Mouse (Mus musculus) CH12.LX (cell line): ENCODE results near the gene Robo1. TPM values are rescaled to one million over a fixed set of nuclear protein-coding genes. Genes with fewer than 3 reads are reported as not detected.
A peak's percentile ranks its signal among the peaks of the same experiment; 100 is the strongest.

Experiments
- DNase-seq: peaks from one replicate; pipeline ENCODE4 v3.0.0-alpha.2; 2013; ENCODE audit errors: extremely low read depth
- H3K27ac ChIP-seq: 2 replicates; pipeline ENCODE4 v1.5.1; 2012; ENCODE audit warnings: low read depth, mild to moderate bottlenecking, control low read depth, moderate library complexity; ENCODE audit not compliant: insufficient read depth
- H3K27me3 ChIP-seq: replicated peaks from 2 replicates; pipeline ENCODE3; 2012; ENCODE audit warnings: inconsistent platforms
- H3K36me3 ChIP-seq, 2 experiments: replicated peaks in 1 of 2; 2 replicates each; pipeline versions ENCODE3 to v1.6.1; 2012; ENCODE audit warnings: inconsistent platforms in 1 of 2, low read length in 1 of 2, mild to moderate bottlenecking in 1 of 2, mixed read lengths in 1 of 2, moderate library complexity in 1 of 2; ENCODE audit not compliant: control insufficient read depth in 1 of 2, insufficient read depth in 1 of 2
- H3K4me1 ChIP-seq, 2 experiments: 2 replicates each; pipeline ENCODE4 v1.6.1; 2012; ENCODE audit warnings: inconsistent platforms in 1 of 2, moderate library complexity in 1 of 2; ENCODE audit not compliant: insufficient read depth in 2 of 2, control insufficient read depth in 1 of 2
- H3K4me2 ChIP-seq: 2 replicates; pipeline ENCODE4 v1.6.1; 2012; ENCODE audit warnings: low read depth, mild to moderate bottlenecking, control low read depth; ENCODE audit not compliant: poor library complexity, insufficient read depth, severe bottlenecking
- H3K4me3 ChIP-seq, 3 experiments: fragments of 150-350 bp in 1 of 3; sonication (generic) in 1 of 3; replicated peaks in 1 of 3; 2 replicates each; pipeline versions ENCODE3 to v1.5.1; 2011 to 2012; ENCODE audit warnings: low read depth in 2 of 3, low read length in 2 of 3, mild to moderate bottlenecking in 2 of 3, moderate library complexity in 2 of 3, control low read depth in 1 of 3, improper control_type of control experiment in 1 of 3, inconsistent platforms in 1 of 3, mixed read lengths in 1 of 3; ENCODE audit not compliant: poor library complexity in 1 of 3
- H3K79me2 ChIP-seq: replicated peaks from 2 replicates; pipeline ENCODE4 v1.6.1; 2012; ENCODE audit warnings: mild to moderate bottlenecking, moderate library complexity; ENCODE audit not compliant: control insufficient read depth, poor library complexity, insufficient read depth, severe bottlenecking; ENCODE audit errors: extremely low read depth
- H3K9ac ChIP-seq: 2 replicates; pipeline ENCODE4 v1.6.1; 2012; ENCODE audit warnings: low read depth, mild to moderate bottlenecking, control low read depth, moderate library complexity; ENCODE audit not compliant: insufficient read depth
- H3K9me3 ChIP-seq: replicated peaks from 2 replicates; pipeline ENCODE3; 2012; ENCODE audit warnings: low read length, inconsistent platforms, mixed read lengths
- BHLHE40 ChIP-seq: IDR thresholded peaks from 2 replicates; pipeline ENCODE4 v1.6.1; 2011; ENCODE audit warnings: mild to moderate bottlenecking, low read depth, low read length, improper control_type of control experiment
- CHD2 ChIP-seq: IDR thresholded peaks from 2 replicates; pipeline ENCODE4 v1.6.1; 2011; ENCODE audit warnings: low read length, improper control_type of control experiment
- E2F4 ChIP-seq: IDR thresholded peaks from 2 replicates; pipeline ENCODE4 v1.6.1; 2011; ENCODE audit warnings: low read depth, low read length, improper control_type of control experiment; ENCODE audit not compliant: insufficient replicate concordance
- ETS1 ChIP-seq: conservative IDR thresholded peaks from 2 replicates; pipeline ENCODE4 v1.6.1; 2012; ENCODE audit warnings: low read depth, mild to moderate bottlenecking, inconsistent platforms, low read length, improper control_type of control experiment, moderate library complexity
- GABPA ChIP-seq: IDR thresholded peaks from 2 replicates; pipeline ENCODE4 v1.6.1; 2012; ENCODE audit warnings: low read depth, low read length, improper control_type of control experiment, inconsistent platforms; ENCODE audit not compliant: insufficient replicate concordance
- HCFC1 ChIP-seq: IDR thresholded peaks from 2 replicates; pipeline ENCODE4 v1.6.1; 2012; ENCODE audit warnings: low read depth, mild to moderate bottlenecking, inconsistent platforms, low read length, improper control_type of control experiment
- JUN ChIP-seq: IDR thresholded peaks from 2 replicates; pipeline ENCODE4 v1.6.1; 2011; ENCODE audit warnings: low read depth, mild to moderate bottlenecking, low read length, improper control_type of control experiment, moderate library complexity; ENCODE audit not compliant: insufficient read depth
- KAT2A ChIP-seq: IDR thresholded peaks from 2 replicates; pipeline ENCODE4 v1.6.1; 2012; ENCODE audit warnings: low read length, improper control_type of control experiment, inconsistent platforms; ENCODE audit not compliant: insufficient replicate concordance
- MAFK ChIP-seq: IDR thresholded peaks from 2 replicates; pipeline ENCODE4 v1.6.1; 2011; ENCODE audit warnings: low read length, improper control_type of control experiment; ENCODE audit not compliant: insufficient replicate concordance
- MAX ChIP-seq: IDR thresholded peaks from 2 replicates; pipeline ENCODE4 v1.6.1; 2011; ENCODE audit warnings: low read length, improper control_type of control experiment
- MAZ ChIP-seq: IDR thresholded peaks from 2 replicates; pipeline ENCODE4 v1.6.1; 2012; ENCODE audit warnings: low read depth, mild to moderate bottlenecking, inconsistent platforms, low read length, improper control_type of control experiment, moderate library complexity
- MEF2A ChIP-seq: IDR thresholded peaks from 2 replicates; pipeline ENCODE4 v1.6.1; 2014; ENCODE audit warnings: low read depth, mild to moderate bottlenecking, inconsistent platforms, low read length, improper control_type of control experiment, borderline replicate concordance
- POLR2AphosphoS2 ChIP-seq: IDR thresholded peaks from 2 replicates; pipeline ENCODE4 v1.6.1; 2011; ENCODE audit warnings: low read depth, low read length, improper control_type of control experiment
- RAD21 ChIP-seq: IDR thresholded peaks from 2 replicates; pipeline ENCODE4 v1.6.1; 2011; ENCODE audit warnings: low read depth, mild to moderate bottlenecking, low read length, improper control_type of control experiment, moderate library complexity
- RCOR1 ChIP-seq: conservative IDR thresholded peaks from 2 replicates; pipeline ENCODE4 v1.6.1; 2012; ENCODE audit warnings: low read depth, mild to moderate bottlenecking, inconsistent platforms, low read length, improper control_type of control experiment
- TBP ChIP-seq: conservative IDR thresholded peaks from 2 replicates; pipeline ENCODE4 v1.6.1; 2011; ENCODE audit warnings: low read depth, low read length, improper control_type of control experiment
- TCF12 ChIP-seq: IDR thresholded peaks from 2 replicates; pipeline ENCODE4 v1.6.1; 2014; ENCODE audit warnings: low read depth, mild to moderate bottlenecking, inconsistent platforms, low read length, improper control_type of control experiment
- UBTF ChIP-seq: IDR thresholded peaks from 2 replicates; pipeline ENCODE4 v1.6.1; 2012; ENCODE audit warnings: low read depth, mild to moderate bottlenecking, inconsistent platforms, low read length, improper control_type of control experiment, moderate library complexity
- USF1 ChIP-seq: IDR thresholded peaks from 2 replicates; pipeline ENCODE4 v1.6.1; 2014; ENCODE audit warnings: low read depth, mild to moderate bottlenecking, inconsistent platforms, low read length, improper control_type of control experiment
- ZC3H11A ChIP-seq: IDR thresholded peaks from 2 replicates; pipeline ENCODE4 v1.6.1; 2012; ENCODE audit warnings: low read depth, mild to moderate bottlenecking, inconsistent platforms, low read length, improper control_type of control experiment
- ZKSCAN1 ChIP-seq: IDR thresholded peaks from 2 replicates; pipeline ENCODE4 v1.6.1; 2012; ENCODE audit warnings: low read depth, inconsistent platforms, low read length, improper control_type of control experiment, borderline replicate concordance
- dilution Hi-C: fragments of 300-500 bp; cut with MboI; formaldehyde crosslinking; loops from 2 replicates; pipeline ENCODE4 v1.14.3; 2020; ENCODE audit warnings: low sequenced_read_pairs; ENCODE audit not compliant: extremely low pct_unique_long_range_greater_than_20kb, extremely low pct_ligation_motif_present
- in situ Hi-C: fragments of 300-500 bp; cut with MboI; formaldehyde crosslinking; loops from 3 replicates; pipeline ENCODE4 v1.14.3; 2019; ENCODE audit warnings: low sequenced_read_pairs, low pct_ligation_motif_present, low pct_unique_long_range_greater_than_20kb, mixed read lengths
- polyA plus RNA-seq: library from polyadenylated mRNA; unstranded; fragments of >175 nt; gene quantifications from 2 replicates; pipeline ENCODE4 v1.2.1, GENCODE M21; 2012; ENCODE audit warnings: low read depth; ENCODE audit not compliant: insufficient read length
- total RNA-seq, 2 experiments: library from RNA; depleted of rRNA; stranded (reverse); fragments of 300-350 nt in 1 of 2; fragments of >200 nt in 1 of 2; gene quantifications; 2 replicates each; pipeline ENCODE4 v1.2.3; 2012 to 2014

The Robo1 gene
- total and polyA plus RNA-seq, 3 experiments, result not detected

- TF ChIP-seq BHLHE40 (no peak), POLR2AphosphoS2 (no peak), GABPA (no peak), MAFK (peak; percentile 84), ZC3H11A (no peak)
- TF ChIP-seq, all 38 proteins: peak for 4
Measured at GRCm38 (mm10) chr16:72995251-72995954, 687.3 kb downstream of the Robo1 start (continued).

- H3K36me3 ChIP-seq, result no peaks in the 10 kb centered on the region
- H3K4me1 ChIP-seq, result no peaks in the 10 kb centered on the region
- no peak overlapping the region for H3K4me2 ChIP-seq
- in situ Hi-C loops, result loop anchor here (25.0 kb wide), 1 partner anchor 334 kb away; no protein-coding TSS in a partner anchor
- no peak overlapping the region for H3K9ac ChIP-seq
- no peak for TF ChIP-seq JUN
- no peak for TF ChIP-seq BHLHE40
- no peak for TF ChIP-seq TBP
- TF ChIP-seq POLR2AphosphoS2, result no peak
- no peak for TF ChIP-seq E2F4
- no peak for DNase-seq
- H3K79me2 ChIP-seq, result no peaks in the 10 kb centered on the region
- dilution Hi-C loops, result no loop called here
- H3K27ac ChIP-seq, result no peak overlapping the region
- H3K9me3 ChIP-seq, result peaks cover 70% of the 10 kb centered on the region
- no peaks in the 10 kb centered on the region for H3K27me3 ChIP-seq
- no peak overlapping the region for H3K4me3 ChIP-seq
Measured at GRCm38 (mm10) chr16:72995955-72996535, 687.9 kb downstream of the Robo1 start.

- H3K27ac ChIP-seq, result no peak overlapping the region
- H3K79me2 ChIP-seq, result no peaks in the 10 kb centered on the region
- no peaks in the 10 kb centered on the region for H3K36me3 ChIP-seq
- H3K9me3 ChIP-seq, result peaks cover 69% of the 10 kb centered on the region
- dilution Hi-C loops (no loop called here), in situ Hi-C loops (loop anchor here (25.0 kb wide), 1 partner anchor 336 kb away; no protein-coding TSS in a partner anchor)
- no peak overlapping the region for H3K4me3 ChIP-seq
- no peaks in the 10 kb centered on the region for H3K27me3 ChIP-seq
- no peaks in the 10 kb centered on the region for H3K4me1 ChIP-seq
- DNase-seq, result no peak
- H3K4me2 ChIP-seq, result no peak overlapping the region
- H3K9ac ChIP-seq, result no peak overlapping the region
- TF ChIP-seq JUN (no peak), MAZ (no peak), MEF2A (no peak), ZKSCAN1 (no peak), CHD2 (no peak), TCF12 (no peak), MAX (no peak), RAD21 (no peak), RCOR1 (no peak), UBTF (no peak), ETS1 (no peak), KAT2A (no peak), POLR2AphosphoS2 (no peak), USF1 (no peak), BHLHE40 (no peak), HCFC1 (no peak)
Measured at GRCm38 (mm10) chr16:72998677-72999076, 690.6 kb downstream of the Robo1 start.
